Mouse (Mus musculus) E14TG2a.4 (cell line): ENCODE measurements around the gene Stac2.

Source experiments
- H3K27me3 ChIP-seq: 2 replicates; pipeline ENCODE4 v1.6.1; 2014; ENCODE audit warnings: low read length, control low read depth; ENCODE audit not compliant: insufficient read depth
- H3K36me3 ChIP-seq: 2 replicates; pipeline ENCODE4 v1.6.1; 2014; ENCODE audit warnings: low read length, control low read depth; ENCODE audit not compliant: insufficient read depth
- H3K4me1 ChIP-seq: replicated peaks from 2 replicates; pipeline ENCODE4 v1.6.1; 2014; ENCODE audit warnings: low read depth, low read length, control low read depth
- H3K4me3 ChIP-seq: replicated peaks from 2 replicates; pipeline ENCODE4 v1.5.1; 2014; ENCODE audit warnings: mild to moderate bottlenecking, low read length
- H3K9me3 ChIP-seq: 2 replicates; pipeline ENCODE4 v1.6.1; 2014; ENCODE audit warnings: low read length, control low read depth
- CTCF ChIP-seq: conservative IDR thresholded peaks from 2 replicates; pipeline ENCODE4 v1.5.1; 2014; ENCODE audit warnings: low read length
- NANOG ChIP-seq: IDR thresholded peaks from 2 replicates; pipeline ENCODE4 v1.6.1; 2014; ENCODE audit warnings: borderline replicate concordance, low read length, mixed read lengths
- POU5F1 ChIP-seq: IDR thresholded peaks from 2 replicates; pipeline ENCODE4 v1.6.1; 2014; ENCODE audit warnings: low read length, borderline replicate concordance

Stac2 gene

DNA sequence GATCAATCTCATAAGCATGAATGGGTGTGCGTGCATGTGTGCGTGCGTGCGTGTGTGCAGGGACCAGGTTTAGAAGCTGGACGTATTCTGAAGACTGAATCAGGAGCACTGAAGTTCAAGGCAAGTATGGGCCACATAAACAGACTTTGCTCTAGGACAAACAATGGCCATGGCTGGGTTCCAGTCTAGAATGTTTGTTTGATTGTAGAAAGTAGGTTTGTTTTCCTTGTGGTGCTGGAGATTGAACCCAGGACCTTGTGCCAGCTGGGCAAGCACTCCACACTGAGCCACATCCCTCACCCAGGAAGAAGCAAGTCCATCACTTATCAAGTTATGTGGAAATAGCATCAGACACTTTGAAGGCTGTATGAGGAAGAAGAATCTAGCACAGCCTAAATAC lies 37.1 kb downstream of the Stac2 start:
- Histone ChIP-seq H3K36me3 (peaks cover 47% of the 10 kb centered on the region), H3K9me3 (no peaks in the 10 kb centered on the region), H3K4me3 (no peak overlapping the region), H3K27me3 (no peaks in the 10 kb centered on the region), H3K4me1 (peaks cover 66% of the 10 kb centered on the region)
- TF ChIP-seq NANOG (no peak), CTCF (no peak), POU5F1 (no peak)

DNA sequence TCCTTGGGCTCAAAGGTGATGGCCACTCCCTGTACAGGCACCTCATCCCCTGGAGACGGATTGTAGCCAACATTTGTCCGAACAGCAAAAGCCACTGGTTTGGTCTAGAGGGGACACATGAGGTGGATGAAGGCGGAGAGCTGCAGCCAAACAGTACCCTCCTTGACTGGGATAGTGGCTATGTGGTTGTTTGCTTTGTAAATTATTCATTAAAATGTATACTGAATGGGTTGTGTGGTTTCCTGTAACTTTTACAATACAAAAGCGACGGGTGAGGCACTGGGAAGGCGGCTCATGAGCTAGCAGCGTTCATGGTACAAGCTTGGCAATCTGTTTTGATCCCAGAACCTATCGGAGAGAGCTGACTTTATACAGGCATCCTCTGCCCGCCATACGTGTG lies 40.4 kb downstream of the Stac2 start:
- Histone ChIP-seq H3K4me3 (peak overlapping the region; percentile 74), H3K9me3 (no peaks in the 10 kb centered on the region), H3K4me1 (peaks cover 50% of the 10 kb centered on the region), H3K36me3 (peaks cover 70% of the 10 kb centered on the region), H3K27me3 (no peaks in the 10 kb centered on the region)
- TF ChIP-seq NANOG (no peak), CTCF (no peak)

DNA sequence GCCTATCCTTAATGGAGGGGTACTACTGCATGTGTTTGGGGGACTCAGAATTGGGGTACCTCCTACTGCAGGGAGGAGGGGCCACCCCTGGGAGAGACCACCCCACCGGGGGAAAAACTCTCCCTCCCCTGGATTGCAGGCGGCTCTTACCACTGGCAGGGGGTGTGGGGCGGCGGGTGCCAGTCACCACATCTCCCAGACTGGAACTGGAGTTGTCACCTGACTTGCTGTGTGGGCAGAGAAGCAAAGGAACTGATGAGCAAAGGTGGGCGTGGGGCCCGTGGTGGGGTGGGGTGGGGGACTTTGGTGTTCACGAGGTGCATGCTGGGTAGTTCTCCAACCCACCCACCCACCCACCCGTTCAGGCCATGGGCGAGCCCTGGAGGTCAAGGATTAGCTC lies 41.5 kb downstream of the Stac2 start:
- Histone ChIP-seq H3K27me3 (no peaks in the 10 kb centered on the region), H3K4me3 (peak overlapping the region; percentile 74), H3K9me3 (no peaks in the 10 kb centered on the region), H3K36me3 (peaks cover 70% of the 10 kb centered on the region), H3K4me1 (peaks cover 50% of the 10 kb centered on the region)
- no peak for TF ChIP-seq NANOG
- no peak for TF ChIP-seq CTCF
- TF ChIP-seq POU5F1: no peak

DNA sequence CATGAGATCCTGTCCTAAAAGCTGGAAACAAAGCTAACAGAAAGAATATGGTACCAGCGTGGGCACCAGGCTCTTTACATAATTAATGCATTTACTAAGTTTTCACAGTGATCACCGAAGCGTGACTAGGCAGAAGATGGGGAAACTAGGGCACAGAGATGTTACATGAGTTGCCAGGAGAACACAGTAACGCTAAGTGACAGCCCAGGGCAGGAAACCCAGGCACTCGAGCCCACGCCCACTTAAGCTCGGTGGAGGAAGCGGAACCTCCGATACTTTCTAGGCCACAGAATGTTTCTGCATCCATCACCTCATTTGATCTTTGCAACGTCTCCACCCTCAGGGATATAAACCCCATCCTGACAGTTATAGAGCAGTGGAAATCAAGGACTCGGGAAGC lies 45.2 kb downstream of the Stac2 start:
- no peaks in the 10 kb centered on the region for H3K27me3 ChIP-seq
- H3K9me3 ChIP-seq: no peaks in the 10 kb centered on the region
- TF ChIP-seq CTCF (no peak), NANOG (no peak)
- peaks cover 70% of the 10 kb centered on the region for H3K36me3 ChIP-seq
- H3K4me1 ChIP-seq: peaks cover 62% of the 10 kb centered on the region
- no peak overlapping the region for H3K4me3 ChIP-seq

DNA sequence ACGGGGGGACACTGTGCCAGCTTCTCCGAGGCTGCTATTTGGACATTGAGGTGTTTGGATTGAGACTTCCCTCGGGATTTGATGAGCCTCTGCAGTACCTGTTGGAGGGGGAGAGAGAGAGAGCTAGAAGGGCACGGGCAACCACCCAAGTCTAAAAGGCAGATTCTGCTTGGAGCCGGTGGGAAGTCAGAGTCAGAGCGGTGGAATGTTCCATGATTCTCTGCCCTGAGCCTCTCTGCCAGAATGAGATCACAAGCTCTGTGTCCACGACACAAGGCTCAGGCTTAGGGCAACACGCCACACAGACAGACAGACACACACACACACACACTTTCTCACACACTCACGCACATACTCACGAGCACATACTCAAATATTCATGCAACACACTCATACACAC lies 47.6 kb downstream of the Stac2 start:
- Histone ChIP-seq H3K36me3 (peaks cover 63% of the 10 kb centered on the region), H3K4me1 (peaks cover 65% of the 10 kb centered on the region), H3K27me3 (no peaks in the 10 kb centered on the region), H3K9me3 (no peaks in the 10 kb centered on the region), H3K4me3 (peak overlapping the region; percentile 37)
- TF ChIP-seq NANOG (no peak), CTCF (no peak), POU5F1 (no peak)

DNA sequence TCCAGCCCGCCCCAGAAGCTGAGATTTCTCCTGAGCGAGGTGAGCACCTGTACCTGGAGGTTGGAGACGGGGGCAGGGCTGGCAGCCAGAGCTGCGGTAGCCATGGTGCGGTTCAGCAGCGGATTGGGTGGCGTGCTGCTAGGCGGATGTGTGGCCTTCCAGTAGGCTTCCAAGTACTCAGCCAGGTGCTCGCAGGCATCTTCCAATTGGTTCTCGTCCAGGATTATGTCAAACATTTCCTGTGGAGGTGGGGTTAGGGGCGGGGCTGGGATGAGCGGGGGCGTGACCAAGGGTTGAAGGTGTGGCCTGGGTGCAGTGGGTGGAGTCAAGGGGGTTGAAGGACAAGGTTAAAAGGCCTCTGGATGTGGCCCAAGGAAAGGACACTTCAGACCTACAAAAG lies 48.2 kb downstream of the Stac2 start:
- H3K9me3 ChIP-seq: no peaks in the 10 kb centered on the region
- no peaks in the 10 kb centered on the region for H3K27me3 ChIP-seq
- peaks cover 65% of the 10 kb centered on the region for H3K4me1 ChIP-seq
- TF ChIP-seq CTCF: no peak
- TF ChIP-seq POU5F1: no peak
- no peak for TF ChIP-seq NANOG
- H3K36me3 ChIP-seq: peaks cover 57% of the 10 kb centered on the region
- peak overlapping the region; percentile 85 for H3K4me3 ChIP-seq

DNA sequence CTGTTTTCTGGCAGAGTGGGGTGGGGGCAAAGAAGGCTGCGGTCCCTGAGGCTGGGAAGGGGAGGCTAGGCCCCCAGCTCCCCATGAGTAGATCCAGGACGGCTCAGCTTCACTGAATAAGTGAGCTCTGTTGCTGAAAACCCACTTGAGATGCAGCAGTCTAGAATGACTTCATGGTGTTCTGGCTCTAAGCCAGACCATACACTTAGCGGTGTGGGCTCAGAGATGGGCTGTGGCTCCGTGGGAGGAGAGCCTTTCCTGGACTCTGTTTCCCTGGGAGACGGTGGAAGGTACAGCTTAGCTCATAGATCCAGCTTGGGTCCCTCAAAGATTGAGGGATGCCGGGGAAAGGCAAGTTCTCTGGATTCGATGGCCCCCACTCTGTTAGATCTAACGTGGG lies 49.1 kb downstream of the Stac2 start:
- TF ChIP-seq POU5F1 (no peak), CTCF (no peak), NANOG (no peak)
- no peaks in the 10 kb centered on the region for H3K27me3 ChIP-seq
- H3K4me3 ChIP-seq: peak overlapping the region; percentile 85

DNA sequence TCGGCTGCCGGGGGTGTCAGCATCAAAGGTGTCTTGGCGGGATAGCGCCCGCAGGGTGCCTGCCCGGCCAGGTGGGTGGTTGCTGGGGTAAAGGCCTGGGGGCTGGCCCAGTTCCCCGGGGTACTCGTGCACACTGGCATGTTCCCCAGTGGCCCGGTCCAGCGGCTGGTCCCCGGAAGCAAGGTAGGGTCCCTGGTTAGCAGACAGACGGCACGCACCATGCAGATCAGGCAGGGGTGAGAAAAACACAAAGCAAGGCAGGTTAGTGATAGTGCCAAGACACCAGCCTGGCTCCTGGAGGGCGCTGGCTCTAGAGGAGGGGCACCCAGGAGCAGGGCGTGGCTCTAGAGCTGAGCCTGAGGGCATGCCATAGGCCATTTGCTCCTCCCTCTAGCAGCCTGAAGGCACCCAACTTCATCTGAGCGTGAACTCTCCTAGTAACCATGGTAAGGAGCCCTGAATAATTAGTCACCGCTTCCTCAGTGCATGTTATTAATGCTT lies 50.0 kb downstream of the Stac2 start:
- peaks cover 38% of the 10 kb centered on the region for H3K36me3 ChIP-seq
- H3K27me3 ChIP-seq: peaks cover 1% of the 10 kb centered on the region; the same call in 1 of the 2 replicates
- H3K4me1 ChIP-seq: peaks cover 70% of the 10 kb centered on the region
- no peaks in the 10 kb centered on the region for H3K9me3 ChIP-seq
- TF ChIP-seq CTCF (no peak), NANOG (no peak), POU5F1 (no peak)
- peak overlapping the region; percentile 77 for H3K4me3 ChIP-seq

More for the DNA sequence above, 49.1 kb downstream of the Stac2 start:
- H3K9me3 ChIP-seq: no peaks in the 10 kb centered on the region
- H3K36me3 ChIP-seq: peaks cover 48% of the 10 kb centered on the region
- H3K4me1 ChIP-seq: peaks cover 69% of the 10 kb centered on the region

DNA sequence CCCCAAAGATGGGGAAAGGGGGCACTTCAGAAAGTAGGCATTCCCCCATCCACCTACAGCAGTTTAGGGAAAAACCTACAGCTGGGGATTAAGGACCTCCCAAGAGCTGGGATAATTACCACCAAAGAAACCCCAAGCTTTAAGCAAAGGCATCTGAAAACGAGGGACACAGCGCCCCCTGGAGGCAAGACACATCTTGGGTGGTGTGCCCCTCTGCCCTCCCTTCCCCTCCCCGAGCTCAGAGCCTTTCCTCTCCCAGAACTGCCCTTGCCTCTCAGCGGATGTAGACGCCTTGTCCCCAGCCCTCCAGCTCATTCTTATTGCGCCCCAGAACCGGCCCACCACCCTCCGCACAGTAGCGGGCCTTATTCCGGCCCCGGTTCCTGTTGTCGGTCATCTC lies 50.6 kb downstream of the Stac2 start:
- H3K27me3 ChIP-seq: peaks cover 4% of the 10 kb centered on the region; the same call in 1 of the 2 replicates
- TF ChIP-seq NANOG (no peak), CTCF (peak; percentile 86), POU5F1 (no peak)
- no peaks in the 10 kb centered on the region for H3K9me3 ChIP-seq
- H3K36me3 ChIP-seq: peaks cover 32% of the 10 kb centered on the region
- H3K4me1 ChIP-seq: peaks cover 70% of the 10 kb centered on the region
- H3K4me3 ChIP-seq: peak overlapping the region; percentile 77

DNA sequence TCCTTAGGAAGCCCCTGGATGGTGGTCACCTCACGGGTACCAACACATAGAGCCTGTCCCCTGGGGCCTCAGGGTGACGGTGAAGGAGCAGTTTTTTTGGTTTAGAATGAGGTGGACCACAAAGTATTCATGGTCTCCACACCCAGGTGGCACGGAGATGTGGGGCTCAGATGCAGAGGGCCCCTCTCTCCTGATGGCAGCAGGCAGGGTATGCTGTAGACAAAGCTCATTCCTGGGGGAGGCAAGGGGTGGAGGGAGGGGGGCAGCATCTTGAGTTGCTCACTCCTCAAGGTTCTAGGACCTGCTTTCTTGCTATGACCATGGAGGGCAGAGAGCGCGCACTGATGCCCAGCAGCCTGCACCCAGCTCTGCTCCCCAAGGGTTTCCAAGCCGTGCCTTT lies 51.3 kb downstream of the Stac2 start:
- TF ChIP-seq CTCF (no peak), NANOG (no peak)
- Histone ChIP-seq H3K36me3 (peaks cover 26% of the 10 kb centered on the region), H3K27me3 (peaks cover 4% of the 10 kb centered on the region; the same call in 1 of the 2 replicates), H3K4me3 (peak overlapping the region; percentile 77), H3K9me3 (no peaks in the 10 kb centered on the region), H3K4me1 (peaks cover 70% of the 10 kb centered on the region)
